Mouse (Mus musculus) B cell, adult 2 months (primary cell): ENCODE results near the gene Fam43a.

Source experiments
- DNase-seq, 2 experiments: peaks; one replicate each; pipeline ENCODE4 v3.0.0; 2022

Gene Fam43a

DNA sequence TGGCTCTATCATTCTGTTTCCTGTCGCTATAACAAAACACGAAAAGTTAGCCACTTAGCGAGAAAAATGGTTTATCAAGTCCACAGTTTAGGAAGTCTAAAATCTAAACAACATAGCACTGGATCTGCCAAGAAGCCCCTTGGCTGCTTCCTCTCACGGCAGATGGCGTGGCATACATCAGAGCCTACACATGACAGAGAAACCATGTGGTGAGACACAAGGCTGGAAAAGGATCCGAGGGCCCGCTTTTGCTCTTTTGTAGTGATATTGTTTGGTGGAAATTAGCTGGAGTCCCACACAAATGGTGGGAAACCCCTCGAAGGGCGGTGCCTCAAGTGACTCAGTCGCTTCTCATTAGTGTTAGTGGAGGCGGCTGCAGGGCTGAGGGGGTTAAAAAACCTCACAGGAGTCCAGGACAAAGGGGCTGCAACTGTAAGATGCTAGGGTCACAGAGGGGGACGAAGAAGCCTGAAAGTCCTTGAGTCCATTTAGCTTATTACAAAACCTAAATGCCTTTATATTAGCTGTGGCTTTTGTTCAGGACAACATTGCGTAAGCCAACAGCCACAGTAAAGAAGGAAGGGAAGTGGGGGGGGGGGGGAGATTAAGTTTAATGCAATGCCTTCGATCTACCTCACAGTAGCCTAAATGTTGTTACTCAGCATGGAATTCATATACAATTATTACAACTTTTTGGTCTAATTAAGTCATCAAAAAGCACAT, 3.5 kb upstream of the Fam43a start:
- DNase-seq, result no peak

DNA sequence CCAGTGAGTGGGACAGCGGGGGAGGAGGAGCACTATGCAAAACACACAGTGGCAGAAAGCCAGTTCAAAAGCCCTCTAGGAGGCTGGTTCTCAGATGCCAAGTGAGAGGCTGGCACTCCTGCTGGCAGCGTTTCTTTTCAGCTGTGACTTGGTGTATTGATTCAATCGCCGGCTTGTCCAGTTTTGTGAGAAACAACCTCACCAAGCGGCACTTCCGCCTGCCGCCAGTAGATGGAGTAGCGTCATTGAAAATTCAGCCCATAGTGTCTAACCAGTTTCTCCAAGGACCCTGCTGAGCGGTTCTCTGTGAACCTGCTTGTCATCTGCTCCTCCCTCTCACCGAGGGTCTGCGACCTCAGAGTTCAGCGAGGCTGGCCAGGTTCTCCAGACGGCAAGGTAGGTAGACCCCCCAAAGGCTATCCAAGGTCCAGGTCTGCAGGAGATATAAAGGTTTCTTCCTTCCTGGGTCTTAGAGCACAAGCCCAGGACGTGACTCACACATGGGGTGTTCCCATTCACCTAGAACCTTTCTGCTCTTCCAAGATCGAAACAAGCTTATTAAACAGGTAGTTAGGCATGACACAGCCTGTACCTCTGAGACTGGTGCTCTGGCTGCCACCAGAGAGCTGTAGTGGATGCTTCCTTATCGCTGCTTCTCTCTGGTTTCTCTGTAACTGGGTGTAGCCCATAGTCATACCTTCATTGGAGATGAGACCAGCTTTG, 2.4 kb upstream of the Fam43a start:
- peak; percentile 92 to 93 for DNase-seq

DNA sequence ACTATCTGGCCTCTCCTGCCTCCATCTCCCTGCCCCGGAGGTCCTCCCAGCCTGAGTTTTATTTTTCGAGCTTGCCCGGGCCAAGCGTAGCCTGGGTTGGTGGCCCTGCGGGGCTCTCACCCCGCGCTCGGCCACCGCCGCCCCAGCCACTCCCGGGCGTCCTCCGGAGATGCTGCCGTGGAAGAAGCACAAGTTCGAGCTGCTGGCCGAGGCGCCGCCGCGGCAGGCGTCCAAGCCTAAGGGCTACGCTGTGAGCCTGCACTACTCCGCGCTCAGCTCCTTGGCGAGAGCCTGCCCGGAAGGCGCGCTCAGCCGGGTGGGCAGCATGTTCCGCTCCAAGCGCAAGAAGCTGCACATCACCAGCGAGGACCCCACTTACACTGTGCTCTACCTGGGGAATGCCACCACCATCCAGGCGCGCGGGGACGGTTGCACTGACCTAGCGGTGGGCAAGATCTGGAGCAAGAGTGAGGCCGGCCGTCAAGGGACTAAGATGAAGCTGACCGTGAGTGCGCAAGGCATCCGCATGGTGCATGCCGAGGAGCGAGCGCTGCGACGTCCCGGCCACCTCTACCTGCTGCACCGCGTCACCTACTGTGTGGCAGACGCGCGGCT, 1.0 kb downstream of the Fam43a start:
- DNase-seq, result peak; percentile 59 to 71

DNA sequence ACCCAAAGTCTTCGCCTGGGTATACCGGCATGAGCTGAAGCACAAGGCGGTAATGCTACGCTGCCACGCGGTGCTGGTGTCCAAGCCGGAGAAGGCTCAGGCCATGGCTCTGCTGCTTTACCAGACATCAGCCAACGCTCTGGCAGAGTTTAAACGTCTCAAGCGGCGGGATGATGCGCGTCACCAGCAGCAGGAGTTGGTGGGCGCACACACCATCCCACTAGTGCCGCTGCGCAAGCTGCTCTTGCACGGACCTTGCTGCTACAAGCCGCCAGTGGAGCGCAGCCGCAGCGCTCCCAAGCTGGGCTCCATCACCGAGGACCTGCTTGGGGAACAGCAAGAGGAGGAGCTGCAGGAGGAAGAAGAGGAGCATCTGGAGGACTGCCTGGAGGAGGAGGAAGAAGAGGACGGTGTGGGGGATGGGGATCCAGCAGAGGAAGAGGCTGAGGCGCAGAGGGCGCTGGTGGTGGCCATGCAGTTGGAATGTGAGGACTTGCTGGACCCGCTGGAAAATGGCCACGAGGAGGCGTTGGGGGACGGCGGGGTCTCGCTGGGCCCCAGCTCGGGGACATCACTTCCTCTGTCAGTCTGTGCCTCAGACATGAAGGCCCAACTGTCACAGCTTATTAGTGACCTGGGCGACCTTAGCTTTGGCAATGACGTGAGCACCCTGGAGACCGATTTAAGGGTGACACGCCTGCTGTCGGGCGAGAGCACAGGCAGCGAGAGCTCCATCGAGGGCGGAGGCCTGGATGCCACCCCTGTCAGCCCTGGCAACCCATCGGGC, 1.7 kb downstream of the Fam43a start:
- DNase-seq, result peak; percentile 76

DNA sequence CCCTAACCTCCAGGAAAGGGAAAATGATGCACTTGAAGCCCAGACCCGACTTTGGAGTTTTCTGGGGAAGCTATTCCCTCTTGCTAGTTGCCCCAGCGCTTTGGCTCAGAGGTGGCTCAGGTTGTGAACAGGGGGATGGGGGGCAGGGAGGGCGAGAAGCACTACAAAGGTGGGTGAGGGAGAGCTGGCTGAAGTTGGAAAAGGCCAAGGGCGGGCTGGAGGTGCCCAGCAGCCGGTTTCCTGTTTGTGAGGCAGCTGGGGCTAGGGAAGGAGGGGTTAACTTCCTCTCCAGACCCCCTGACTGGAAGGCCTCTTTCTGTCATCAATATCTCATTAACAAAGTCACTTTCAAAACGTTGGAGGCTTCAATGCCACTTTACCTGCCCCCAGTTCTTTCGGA, 2.4 kb downstream of the Fam43a start:
- peak in 1 of 2 experiments; percentile 50 for DNase-seq

DNA sequence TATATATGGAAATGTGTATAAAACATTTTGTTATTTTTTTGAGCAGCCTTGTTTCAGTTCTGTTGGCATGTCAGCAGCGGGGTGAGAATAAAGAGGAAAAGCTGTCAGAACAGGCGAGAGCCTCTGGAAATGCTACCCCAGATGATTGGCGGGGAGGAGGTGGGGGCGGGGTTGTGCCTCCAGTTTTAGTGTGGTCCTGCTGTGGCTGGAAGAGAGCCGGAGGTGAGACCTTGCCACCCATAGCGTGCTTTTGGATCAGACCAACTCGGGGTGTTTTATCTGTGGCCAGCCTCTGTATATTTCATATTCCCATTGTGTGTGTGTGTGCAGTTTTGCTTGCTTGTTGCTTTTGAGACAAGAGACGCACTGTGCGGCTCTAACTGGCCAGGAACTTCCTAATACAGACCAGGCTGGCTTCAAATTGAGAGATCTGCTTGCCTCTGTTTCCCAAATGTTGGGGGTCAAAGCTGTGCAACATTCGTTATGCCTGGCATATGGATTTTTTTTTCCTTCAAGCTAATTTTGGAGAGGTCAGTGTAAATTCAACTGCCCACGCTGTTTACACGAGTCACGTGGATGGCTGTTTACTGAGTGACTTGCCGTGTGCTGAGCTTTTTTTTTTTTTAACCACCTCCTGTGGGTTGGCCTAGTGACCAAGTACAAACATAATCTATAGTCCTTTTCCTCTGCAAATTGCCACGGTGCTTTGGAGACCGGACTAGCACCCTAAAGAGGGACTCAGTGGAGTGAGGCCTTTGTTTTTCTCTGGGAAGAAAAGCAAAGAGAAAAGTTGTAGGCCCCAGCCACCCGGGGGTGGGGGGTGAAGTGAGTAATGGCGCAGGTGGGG, 3.4 kb downstream of the Fam43a start:
- DNase-seq, result peak; percentile 24 to 35

DNA sequence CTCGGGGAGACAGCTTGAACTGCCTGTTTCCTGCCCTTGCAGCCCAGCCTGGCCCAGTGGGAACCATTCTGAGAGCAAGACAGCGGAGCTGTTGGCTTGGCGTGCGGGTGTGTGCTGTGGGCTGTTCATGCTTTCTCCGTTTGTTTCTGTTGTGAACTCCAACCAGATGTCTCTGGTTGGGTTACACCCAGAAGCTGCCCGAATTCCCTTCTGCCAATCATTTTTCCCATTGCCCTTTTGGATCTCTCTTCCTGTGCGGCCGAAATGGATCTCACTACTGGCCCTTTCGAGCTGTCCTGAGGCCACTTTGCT, 4.0 kb downstream of the Fam43a start:
- peak in 1 of 2 experiments; percentile 43 for DNase-seq

DNA sequence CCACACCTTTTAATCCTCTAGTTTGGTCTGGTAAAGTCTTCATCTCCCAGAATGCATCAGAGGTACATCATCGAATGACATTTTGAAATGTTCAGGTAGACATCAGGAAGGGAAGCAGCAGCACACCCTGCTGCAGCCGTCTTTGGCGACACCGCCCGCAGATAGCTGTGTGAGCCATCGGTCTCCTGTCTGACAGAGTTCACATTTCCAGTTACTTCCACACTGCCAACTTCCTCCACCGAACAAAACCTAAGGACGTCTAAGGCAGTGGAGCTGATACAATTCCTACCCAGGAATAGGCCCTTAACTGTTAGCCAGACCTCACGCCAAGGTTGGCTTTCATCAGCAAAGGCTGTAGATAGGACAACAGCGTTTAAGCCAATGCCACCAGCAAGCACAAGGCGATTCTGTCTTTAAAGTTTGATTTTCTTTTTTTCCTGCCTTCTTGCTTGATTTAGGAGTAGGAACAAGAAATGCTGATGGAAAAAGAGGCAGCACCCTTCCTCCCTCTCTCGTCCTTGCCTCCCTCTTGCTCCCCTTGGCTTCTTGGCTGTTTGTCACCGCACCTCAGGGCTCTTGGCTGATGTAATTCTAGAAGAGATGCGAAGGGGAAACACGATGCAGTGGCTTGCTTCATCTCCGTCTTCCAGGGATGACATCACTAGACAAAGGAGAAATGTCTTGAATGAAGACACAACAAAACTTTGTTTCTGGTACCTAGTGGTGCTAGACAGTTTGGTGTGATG, 4.7 kb downstream of the Fam43a start:
- DNase-seq, result no peak

DNA sequence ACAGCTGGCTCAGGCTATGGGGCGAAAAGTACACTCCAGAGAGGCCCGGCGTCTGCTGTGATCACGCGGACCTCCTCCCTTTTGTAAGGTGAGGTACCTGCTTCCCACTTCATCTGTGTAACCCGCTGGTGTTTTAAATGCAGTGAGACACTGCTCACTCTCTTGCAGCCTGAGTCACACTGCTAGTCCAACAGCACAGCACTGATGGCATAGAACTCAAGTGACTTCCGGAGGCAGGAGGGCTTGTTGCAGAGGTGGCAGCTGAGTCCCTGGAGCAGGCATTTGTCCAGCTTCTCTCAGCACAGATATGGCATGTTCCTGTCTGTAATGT, 5.2 kb downstream of the Fam43a start:
- peak; percentile 27 to 32 for DNase-seq

DNA sequence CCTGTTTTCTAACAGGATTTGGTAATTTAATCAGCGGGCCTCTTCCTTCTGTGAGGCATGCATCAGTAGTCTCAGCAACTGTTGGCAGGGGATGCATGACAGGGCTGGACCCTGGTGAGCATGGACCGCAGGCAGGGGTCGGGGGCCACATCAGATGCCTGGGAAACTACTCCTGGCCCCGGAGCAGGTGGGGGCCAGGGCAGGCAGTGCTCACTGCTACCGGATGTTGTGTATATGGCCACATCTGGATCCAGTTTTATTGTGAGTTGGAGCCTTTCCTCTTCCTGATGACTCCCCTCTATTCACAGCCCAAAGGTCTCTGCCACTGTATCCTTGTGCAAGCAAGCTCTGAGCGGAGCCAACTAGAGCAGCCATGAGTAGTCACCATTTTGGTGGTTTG, 6.0 kb downstream of the Fam43a start:
- DNase-seq, result no peak

DNA sequence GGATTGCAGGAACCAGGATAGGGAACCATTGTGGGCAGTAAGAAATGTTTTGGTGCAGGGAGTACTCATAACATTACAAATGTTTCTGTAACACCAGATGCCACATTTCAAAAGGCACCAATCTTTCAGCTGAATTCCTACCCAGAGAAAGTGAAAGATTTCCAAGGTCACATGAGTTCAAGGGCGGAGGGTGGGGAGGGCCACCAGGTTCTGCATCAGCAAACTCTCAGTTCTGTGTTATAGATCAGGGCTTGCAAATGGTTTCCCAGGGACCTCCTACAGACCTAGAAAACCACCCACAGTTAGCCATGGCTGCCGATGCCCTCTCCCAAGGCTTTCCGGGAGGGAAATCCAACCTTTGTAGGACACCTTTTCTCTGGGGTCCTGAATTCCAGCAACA, 8.3 kb downstream of the Fam43a start:
- peak; percentile 72 to 80 for DNase-seq

DNA sequence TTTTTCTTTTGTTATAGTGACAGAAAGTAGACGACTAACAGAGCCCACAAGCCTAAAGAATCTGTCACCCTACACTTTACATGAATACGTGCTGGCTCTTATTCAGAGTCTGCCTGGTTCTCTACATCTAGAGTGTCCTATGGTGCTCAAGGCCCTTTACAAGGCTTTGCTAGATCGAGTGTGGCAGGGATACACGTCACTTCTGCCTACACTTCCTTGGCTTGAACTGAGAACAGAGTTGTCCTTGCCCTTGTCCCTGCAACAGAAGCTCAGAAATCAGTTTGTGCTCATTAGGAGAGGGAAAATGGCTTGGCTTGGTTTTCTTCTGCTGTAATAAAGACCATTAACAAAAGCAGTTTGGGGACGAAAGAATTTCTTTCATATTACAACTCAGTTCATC, 11.8 kb downstream of the Fam43a start:
- DNase-seq, result no peak

DNA sequence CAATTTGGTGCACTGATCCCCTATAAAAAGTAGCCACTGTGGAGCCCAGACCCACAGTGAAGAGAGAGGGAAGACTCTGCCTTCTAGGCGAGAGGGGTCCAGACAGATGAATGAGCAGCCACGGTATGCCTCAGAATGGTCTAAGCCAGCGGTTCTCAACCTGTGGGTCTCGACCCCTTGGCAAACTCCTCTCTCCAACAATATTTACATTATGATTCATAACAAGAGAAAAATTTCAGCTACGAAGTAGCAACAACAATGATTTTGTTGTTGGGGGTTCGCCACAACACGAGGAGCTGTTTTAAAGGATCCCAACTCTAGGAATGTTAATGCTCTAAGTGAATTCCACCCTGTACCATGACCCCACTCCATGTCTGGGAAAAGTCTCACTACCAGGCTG, 13.6 kb downstream of the Fam43a start:
- DNase-seq, result no peak

DNA sequence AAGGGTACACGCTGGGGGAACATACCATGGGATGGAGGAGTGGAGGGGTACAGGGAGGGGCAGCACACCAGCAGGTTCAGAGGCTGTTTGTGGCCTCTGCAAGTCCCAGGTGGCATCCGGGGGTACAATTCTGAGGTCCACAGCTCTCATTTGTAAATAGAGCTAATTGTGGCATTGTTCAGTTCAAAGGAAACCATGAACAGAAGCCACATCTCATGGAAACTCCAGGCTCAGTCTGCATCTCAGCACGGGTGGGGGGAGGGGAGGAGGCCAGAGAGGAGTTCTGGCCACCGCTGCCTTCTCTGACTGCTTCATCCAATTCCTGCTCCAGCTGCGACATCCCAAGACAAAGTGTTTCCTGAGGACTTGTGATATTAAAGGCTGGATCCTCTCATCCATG, 14.6 kb downstream of the Fam43a start:
- no peak for DNase-seq

DNA sequence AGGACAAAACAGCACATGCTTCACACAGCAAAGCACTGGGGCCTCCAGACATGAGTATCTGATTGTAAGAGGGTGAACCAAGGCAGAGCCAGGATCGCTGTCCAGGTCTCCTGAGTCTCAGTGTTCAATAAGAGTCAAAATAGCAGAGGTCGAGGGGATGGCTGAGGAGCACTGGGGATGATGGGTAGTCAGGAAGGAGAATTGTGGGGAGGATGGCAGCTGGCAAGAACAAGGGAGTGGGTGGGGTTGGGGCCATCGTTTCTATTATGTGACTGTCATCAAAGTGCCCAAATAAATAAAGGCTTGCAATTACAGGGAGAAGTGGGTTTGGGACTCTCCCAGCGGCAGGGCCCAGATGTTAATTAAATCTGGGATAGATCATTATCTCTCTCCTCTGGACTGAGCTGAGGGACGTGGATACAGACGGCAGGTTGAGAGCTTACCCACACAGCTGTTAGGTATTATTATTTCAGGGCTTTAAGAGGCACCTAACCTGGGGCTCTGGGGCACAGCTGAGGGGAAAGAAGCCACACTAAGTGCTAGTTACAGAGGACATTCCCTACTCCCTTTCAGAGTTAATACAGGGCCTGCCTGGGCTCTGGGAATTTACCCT, 15.3 kb downstream of the Fam43a start:
- no peak for DNase-seq

DNA sequence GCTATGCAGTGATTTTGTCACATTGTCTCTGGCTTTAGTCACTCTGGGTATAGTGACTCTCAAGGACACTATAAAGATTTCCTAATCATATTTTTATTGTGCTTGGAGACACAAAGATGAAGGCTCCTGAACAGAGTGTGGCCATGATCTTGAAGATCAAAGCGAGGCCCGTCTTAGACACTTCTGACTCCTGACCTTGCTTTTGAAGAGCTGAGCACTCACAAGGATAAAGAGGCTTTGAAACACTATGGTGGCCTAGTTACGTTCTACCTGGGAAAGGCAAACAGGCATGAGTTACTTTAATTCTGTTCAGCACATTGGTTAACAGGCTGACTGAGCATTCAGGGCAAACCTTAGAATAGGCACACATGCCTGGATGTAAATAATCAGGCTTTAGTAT, 16.8 kb downstream of the Fam43a start:
- DNase-seq, result no peak

DNA sequence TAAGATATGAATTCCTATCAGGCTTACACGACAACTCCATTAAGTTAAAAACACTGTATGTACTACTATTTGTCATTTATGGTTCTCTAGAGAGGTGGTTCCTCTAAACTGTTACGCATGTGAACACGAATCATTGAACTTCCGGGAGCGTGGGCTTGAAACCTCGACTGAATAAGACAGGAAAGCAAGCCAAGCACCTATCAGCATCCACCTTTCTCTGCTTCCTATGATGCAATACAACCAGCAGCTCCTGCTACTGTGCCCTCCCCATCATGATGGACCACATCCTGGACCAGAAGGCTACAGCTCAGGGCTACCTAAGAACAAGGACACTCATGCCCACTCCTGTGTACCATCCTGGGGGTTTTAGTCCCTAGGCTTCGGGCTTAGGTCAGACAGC, 24.1 kb downstream of the Fam43a start:
- peak; percentile 47 to 61 for DNase-seq

DNA sequence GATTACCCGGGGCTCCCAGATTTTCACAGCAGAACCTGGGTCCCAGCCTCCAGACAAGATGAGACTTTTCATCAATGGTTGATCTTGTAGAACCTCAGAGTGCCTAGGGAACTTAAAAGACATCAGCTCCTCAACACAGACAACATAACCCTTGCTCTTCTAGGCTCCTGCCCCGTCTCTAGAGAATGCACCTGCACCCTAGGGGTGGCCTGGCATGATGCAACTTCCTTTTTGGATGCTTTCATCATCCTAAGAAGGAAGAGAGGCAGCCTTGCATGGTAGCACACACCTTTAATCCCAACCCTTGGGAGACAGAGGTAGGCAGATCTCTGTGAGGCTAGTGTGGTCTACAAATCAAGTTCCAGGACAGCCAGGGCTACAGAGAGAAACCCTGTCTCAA, 25.1 kb downstream of the Fam43a start:
- peak in 1 of 2 experiments; percentile 28 for DNase-seq

DNA sequence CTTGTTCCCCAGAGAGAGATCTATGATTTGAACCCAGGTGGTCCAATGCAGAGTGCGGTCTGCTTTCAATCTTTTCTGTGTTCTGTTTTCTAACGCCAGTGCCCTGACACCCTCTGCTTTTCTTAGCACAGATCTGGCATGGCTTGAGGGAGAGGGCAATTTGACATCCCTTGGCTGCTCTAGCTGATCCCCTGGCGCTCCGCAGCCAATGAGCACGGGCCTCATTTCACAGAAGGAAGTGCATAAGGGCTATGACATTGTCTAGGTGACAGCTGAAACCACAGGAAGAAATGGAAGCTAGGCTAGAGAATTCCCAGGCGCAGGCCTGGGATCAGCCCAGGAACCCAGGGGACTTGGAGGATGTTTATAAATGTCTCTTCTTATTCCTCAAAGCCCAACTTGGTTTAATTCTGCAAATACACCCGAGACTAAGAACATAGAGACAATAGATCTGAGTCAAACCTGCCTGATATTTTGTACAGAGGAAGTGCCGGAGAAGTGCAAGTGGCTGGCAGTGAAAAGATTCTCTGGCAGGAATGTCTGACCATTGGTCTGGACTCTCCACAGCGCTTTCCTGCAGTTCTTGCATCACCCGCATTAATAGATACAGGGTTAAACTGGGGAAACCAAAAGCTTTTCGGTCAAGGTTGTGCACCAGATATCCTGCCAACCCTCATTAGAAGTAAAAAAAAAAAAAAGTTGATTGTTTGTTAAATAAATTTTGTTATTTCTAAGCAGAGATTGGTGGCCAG, 28.2 kb downstream of the Fam43a start:
- DNase-seq, result no peak

DNA sequence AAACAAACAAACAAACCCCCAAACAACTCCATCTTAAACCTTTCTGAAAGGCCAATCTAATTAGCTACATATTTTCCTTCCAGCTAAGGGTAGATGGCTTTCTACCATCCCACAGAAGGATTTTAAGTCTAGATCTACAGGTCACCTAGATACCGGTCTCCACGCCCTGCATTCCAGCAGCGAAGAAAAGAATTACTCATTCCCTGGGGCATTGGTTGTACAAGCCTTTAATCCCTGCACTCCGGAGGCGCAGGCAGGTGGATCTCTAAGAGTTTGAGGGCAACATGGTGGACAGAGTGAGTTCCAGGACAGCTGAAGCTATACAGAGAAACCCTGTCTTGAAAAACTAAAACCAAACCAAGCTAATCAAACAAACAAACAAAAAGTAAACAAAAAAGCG, 28.9 kb downstream of the Fam43a start:
- DNase-seq, result no peak

DNA sequence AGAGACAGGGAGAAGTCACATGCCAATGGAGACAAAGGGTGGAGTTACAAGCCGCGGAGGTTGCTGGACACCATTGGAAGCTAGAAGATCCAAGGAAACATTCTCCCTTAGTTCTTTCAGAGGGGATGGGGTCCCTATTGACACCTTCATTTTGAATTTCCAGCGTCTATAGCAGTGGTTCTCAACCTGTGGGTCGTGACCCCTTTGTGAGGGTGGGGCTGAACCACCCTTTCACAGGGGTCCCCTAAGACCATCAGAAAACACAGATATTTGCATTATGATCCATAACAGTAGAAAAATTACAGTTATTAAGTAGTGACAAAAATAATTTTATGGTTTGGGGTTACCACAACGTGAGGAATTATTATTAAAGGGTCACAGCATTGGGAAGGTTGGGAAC, 30.0 kb downstream of the Fam43a start:
- no peak for DNase-seq
